Mouse (Mus musculus): Measurements from ENCODE around the gene Cct7. TPM values are rescaled to one million over a fixed set of nuclear protein-coding genes. Genes with fewer than 3 reads are reported as not detected.

The Cct7 gene
- polyA plus RNA-seq (2015; fragmentation: Nextera tagmentation; extraction: Ambion mirVana) = 543 and 552 TPM in 2 replicates

DNA sequence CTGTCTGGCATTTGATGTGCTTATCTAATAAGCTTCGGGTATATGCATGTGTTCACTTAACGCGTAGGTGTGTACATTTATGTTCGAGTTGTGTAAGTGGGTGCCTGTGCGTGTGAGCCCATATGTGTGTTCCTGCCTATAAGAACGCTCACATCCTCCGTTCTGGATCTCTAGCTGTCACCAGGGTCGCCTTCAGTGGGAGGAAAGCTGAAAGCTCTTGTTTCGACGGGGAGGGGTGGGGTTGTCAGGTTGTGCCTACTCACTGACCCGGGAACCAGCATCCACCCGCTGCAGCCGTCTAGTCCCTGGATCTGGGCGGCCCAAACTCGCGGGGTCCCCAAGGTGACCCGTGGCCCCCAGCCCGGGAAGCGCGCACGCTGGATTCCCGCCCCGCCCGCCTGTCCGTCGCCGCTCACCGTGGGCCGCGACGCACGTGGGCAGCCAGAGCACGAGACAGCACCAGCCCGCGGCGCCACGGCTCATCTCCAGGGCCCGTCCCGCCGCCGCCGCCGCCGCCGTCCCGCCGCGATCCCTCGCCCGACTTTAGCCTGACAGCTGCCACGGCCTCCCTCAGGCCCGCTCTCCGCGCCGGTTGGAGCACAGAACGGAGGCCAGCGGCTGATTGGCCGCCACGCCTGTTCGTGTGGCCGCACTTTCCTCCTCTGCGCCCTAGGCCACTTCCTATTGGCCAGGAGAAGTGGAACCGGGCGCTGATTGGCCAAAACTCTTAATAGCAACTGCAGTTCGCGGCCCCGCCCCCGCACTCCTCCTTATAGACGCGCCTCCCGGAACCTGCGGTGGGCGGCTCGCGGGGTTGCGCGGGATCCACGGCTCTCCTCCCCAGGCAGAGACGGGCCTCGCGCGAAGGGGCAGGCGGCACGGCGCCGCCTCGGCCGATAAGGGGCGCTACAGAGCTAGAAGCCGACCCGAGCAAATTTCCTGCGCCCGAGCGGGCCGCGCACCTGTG lies at the start of gene Cct7:
Gene Cct7, plus strand, starts transcription at position 818 of the 967 bp plus-strand sequence.
- ATAC-seq (replicated peaks; ENCODE audit: low FRiP score) = peak; percentile 95
- peak within 1 kb of the TSS; percentile 83 for H3K4me2 ChIP-seq
- H3K4me3 ChIP-seq (replicated peaks) = peak within 1 kb of the TSS; percentile 74
- peak within 1 kb of the TSS; percentile 93 for H3K27ac ChIP-seq
- no peaks in the 10 kb centered on the region for H3K27me3 ChIP-seq
- WGBS = 2% methylated on average over 92 of the region's 96 CpGs
- H3K9me3 ChIP-seq (replicated peaks) = no peaks in the 10 kb centered on the region
- peak within 1 kb of the TSS; percentile 84 for H3K9ac ChIP-seq
- peaks cover 35% of the 10 kb centered on the region for H3K4me1 ChIP-seq
- peaks cover 20% of the 10 kb centered on the region for H3K36me3 ChIP-seq

- H3K4me1 ChIP-seq = 0 out of 2 replicates have a peak, but pooled peaks cover 5% of the 10 kb centered on the region
- H3K36me3 ChIP-seq = no peaks in the 10 kb centered on the region
- no peak overlapping the region for H3K27ac ChIP-seq
- no peak overlapping the region for H3K4me2 ChIP-seq
- H3K4me3 ChIP-seq (replicated peaks) = no peak overlapping the region
- no peaks in the 10 kb centered on the region for H3K9me3 ChIP-seq (replicated peaks)
- H3K9ac ChIP-seq = no peak overlapping the region
- H3K27me3 ChIP-seq = peaks cover 20% of the 10 kb centered on the region
- no peak for ATAC-seq (replicated peaks; ENCODE audit: low FRiP score)
- WGBS = 29% methylated on average over 2 of the region's 2 CpGs
Observed at GRCm38 (mm10) chr6:85402613-85403012, 48.7 kb upstream of the Cct7 start.

DNA sequence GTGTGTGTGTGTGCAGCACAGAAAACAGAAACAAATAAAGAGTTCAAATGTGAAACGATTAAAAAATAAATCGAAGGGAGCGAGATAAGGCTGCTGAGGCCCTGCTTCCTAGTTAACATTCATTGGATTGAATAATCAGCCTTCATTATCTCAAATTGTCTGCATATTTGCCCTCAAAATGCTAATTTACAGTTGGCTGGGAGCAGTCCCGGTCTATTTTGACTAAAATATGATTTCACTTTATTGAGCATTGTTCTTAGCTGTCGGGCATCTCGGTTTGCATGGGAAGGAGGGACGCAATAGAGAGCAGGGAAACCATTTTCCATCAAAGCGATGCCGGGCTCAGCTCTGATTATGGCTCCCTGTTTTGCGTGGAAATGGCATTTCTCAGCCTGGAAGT lies 48.3 kb upstream of the Cct7 start:
- Histone ChIP-seq H3K4me2 (no peak overlapping the region), H3K9me3 (replicated peaks) (no peaks in the 10 kb centered on the region), H3K4me3 (replicated peaks) (no peak overlapping the region), H3K27me3 (peaks cover 25% of the 10 kb centered on the region), H3K27ac (no peak overlapping the region), H3K4me1 (0 out of 2 replicates have a peak, but pooled peaks cover 5% of the 10 kb centered on the region), H3K9ac (no peak overlapping the region), H3K36me3 (no peaks in the 10 kb centered on the region)
- WGBS = 78% methylated on average over 10 of the region's 10 CpGs
- no peak for ATAC-seq (replicated peaks; ENCODE audit: low FRiP score)

GRCm38 (mm10) chr6:85409003-85409402 lies 42.3 kb upstream of the Cct7 start:
- Histone ChIP-seq H3K9me3 (replicated peaks) (no peaks in the 10 kb centered on the region), H3K27ac (no peak overlapping the region), H3K36me3 (no peaks in the 10 kb centered on the region), H3K9ac (peak overlapping the region; percentile 38; the same call in 1 of the 2 replicates), H3K4me3 (replicated peaks) (peak overlapping the region; percentile 32), H3K4me2 (peak overlapping the region; percentile 50), H3K27me3 (peaks cover 51% of the 10 kb centered on the region), H3K4me1 (peaks cover 8% of the 10 kb centered on the region)
- ATAC-seq (replicated peaks; ENCODE audit: low FRiP score) = no peak
- WGBS = 2% methylated on average over 31 of the region's 31 CpGs

DNA sequence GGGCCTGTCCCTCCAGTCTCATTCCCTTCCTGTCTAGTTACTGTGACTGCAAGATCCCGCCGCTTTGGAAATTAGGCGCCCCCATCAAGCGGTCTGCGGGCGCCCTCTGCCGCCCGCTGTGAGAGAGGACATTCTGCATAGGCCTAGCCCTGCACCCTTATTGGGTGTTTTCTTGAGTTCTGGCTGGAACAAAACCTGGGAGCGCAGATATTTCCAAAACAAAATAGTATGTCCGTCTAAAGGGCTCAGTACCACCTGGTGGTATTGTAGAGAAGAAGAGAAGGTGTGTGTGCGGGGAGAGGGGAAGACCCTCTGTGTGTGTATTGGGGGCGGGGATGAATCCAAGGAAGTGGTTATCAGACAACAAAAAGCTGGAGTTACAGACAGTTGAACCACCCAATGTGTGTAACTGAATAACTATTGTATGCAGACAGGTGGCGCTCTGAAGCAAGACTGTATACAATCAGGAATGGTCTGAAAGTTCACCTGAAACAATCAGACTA lies 40.5 kb upstream of the Cct7 start:
- WGBS = 11% methylated on average over 13 of the region's 13 CpGs
- no peaks in the 10 kb centered on the region for H3K9me3 ChIP-seq (replicated peaks)
- ATAC-seq (replicated peaks; ENCODE audit: low FRiP score) = peak; percentile 87
- H3K4me1 ChIP-seq = peaks cover 8% of the 10 kb centered on the region
- no peak overlapping the region for H3K9ac ChIP-seq
- peaks cover 53% of the 10 kb centered on the region for H3K27me3 ChIP-seq
- H3K4me3 ChIP-seq (replicated peaks) = peak overlapping the region; percentile 19; the same call in 1 of the 2 replicates
- no peak overlapping the region for H3K27ac ChIP-seq
- H3K36me3 ChIP-seq = no peaks in the 10 kb centered on the region
- H3K4me2 ChIP-seq = peak overlapping the region; percentile 40; the same call in 1 of the 2 replicates

GRCm38 (mm10) chr6:85415829-85416228 lies 35.5 kb upstream of the Cct7 start:
- Histone ChIP-seq H3K27me3 (0 out of 2 replicates have a peak, but pooled peaks cover 6% of the 10 kb centered on the region), H3K9me3 (replicated peaks) (no peaks in the 10 kb centered on the region), H3K27ac (no peak overlapping the region), H3K36me3 (no peaks in the 10 kb centered on the region), H3K4me3 (replicated peaks) (no peak overlapping the region), H3K9ac (no peak overlapping the region), H3K4me2 (no peak overlapping the region), H3K4me1 (no peaks in the 10 kb centered on the region)
- 56% methylated on average over 3 of the region's 3 CpGs for WGBS
- ATAC-seq (replicated peaks; ENCODE audit: low FRiP score) = no peak

DNA sequence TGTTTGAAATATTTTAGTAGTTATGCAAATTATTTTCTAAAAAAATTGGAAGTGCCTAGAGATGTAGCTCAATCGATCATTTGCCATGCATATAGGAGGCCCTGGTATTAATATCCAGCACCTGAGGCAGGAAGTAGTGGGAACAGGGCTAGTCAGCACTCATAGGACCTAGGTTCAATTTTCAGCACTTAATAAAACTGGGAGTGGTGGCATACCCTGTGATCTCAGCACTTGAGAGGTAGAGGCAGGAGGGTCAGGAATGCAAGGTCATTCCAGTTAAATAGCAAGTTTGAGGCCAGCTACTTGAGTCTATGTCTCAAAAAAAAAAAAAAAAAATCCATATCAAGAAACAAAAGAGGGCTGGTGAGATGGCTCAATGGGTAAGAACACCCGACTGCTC lies 32.2 kb upstream of the Cct7 start:
- Histone ChIP-seq H3K9me3 (replicated peaks) (no peaks in the 10 kb centered on the region), H3K36me3 (no peaks in the 10 kb centered on the region), H3K9ac (no peak overlapping the region), H3K4me3 (replicated peaks) (no peak overlapping the region), H3K27ac (no peak overlapping the region), H3K4me1 (peaks cover 7% of the 10 kb centered on the region; the same call in 1 of the 2 replicates), H3K27me3 (peaks cover 20% of the 10 kb centered on the region), H3K4me2 (no peak overlapping the region)
- WGBS = 83% methylated on average over 2 of the region's 2 CpGs
- ATAC-seq (replicated peaks; ENCODE audit: low FRiP score) = no peak

DNA sequence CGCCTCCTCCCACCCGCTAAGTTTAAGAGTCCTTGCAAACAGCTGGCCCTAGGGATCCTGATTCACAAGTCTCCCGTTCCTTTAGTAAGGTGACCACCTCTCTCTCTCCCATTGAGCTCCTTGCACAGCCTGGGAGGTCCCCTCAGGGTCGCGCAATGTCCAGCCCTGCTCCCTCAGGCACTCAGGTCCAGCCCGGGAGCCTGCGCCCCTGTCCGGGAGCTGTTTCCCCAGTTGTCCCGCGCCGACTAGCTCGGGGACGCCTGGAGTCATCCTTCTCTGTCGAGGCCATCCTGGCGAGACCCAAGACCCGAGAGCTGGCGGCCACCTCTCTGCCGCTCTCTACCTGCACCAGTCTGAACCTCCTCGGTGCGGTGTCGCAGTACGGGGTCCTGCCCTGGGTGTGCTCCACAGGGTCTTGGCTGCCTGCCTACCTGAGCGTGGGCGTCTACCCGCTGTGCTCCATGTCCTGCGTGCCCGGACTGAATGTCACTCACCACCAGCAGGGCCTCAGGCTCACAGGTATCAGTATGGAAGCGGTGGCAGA lies 27.4 kb upstream of the Cct7 start, which contains the start of gene Noto:
Gene Noto, plus strand, starts transcription at position 51 of the 544 bp plus-strand sequence.
- 0 out of 2 replicates have a peak within 1 kb of the TSS, but pooled peaks have one; percentile 6 for H3K4me3 ChIP-seq (replicated peaks)
- no peaks in the 10 kb centered on the region for H3K36me3 ChIP-seq
- peak within 1 kb of the TSS; percentile 51 for H3K4me2 ChIP-seq
- H3K27ac ChIP-seq = no peak within 1 kb of the TSS
- H3K4me1 ChIP-seq = peaks cover 7% of the 10 kb centered on the region; the same call in 1 of the 2 replicates
- ATAC-seq (replicated peaks; ENCODE audit: low FRiP score) = 0 out of 2 replicates have a peak, but pooled peaks have one; percentile 36
- no peaks in the 10 kb centered on the region for H3K9me3 ChIP-seq (replicated peaks)
- WGBS = 12% methylated on average over 28 of the region's 28 CpGs
- H3K9ac ChIP-seq = 0 out of 2 replicates have a peak within 1 kb of the TSS, but pooled peaks have one; percentile 6
- peaks cover 30% of the 10 kb centered on the region for H3K27me3 ChIP-seq

- Histone ChIP-seq H3K9me3 (replicated peaks) (no peaks in the 10 kb centered on the region), H3K27me3 (peaks cover 5% of the 10 kb centered on the region), H3K27ac (no peak overlapping the region), H3K4me2 (peak overlapping the region; percentile 76), H3K4me3 (replicated peaks) (peak overlapping the region; percentile 92), H3K36me3 (no peaks in the 10 kb centered on the region), H3K9ac (peak overlapping the region; percentile 86), H3K4me1 (peaks cover 16% of the 10 kb centered on the region)
- 40% methylated on average over 8 of the region's 8 CpGs for WGBS
- no peak; the same call in none of the 2 replicates for ATAC-seq (replicated peaks; ENCODE audit: low FRiP score)
Observed at GRCm38 (mm10) chr6:85431274-85431841, 20.0 kb upstream of the Cct7 start.

GRCm38 (mm10) chr6:85431842-85432431 lies 19.4 kb upstream of the Cct7 start, which contains the start of gene Smyd5:
TSS of gene Smyd5 (plus strand) at chr6:85431989.
- peak within 1 kb of the TSS; percentile 76 for H3K4me2 ChIP-seq
- peaks cover 16% of the 10 kb centered on the region for H3K4me1 ChIP-seq
- H3K27me3 ChIP-seq = peaks cover 5% of the 10 kb centered on the region
- H3K36me3 ChIP-seq = no peaks in the 10 kb centered on the region
- no peaks in the 10 kb centered on the region for H3K9me3 ChIP-seq (replicated peaks)
- H3K4me3 ChIP-seq (replicated peaks) = peak within 1 kb of the TSS; percentile 92
- ATAC-seq (replicated peaks; ENCODE audit: low FRiP score) = peak; percentile 87
- WGBS = under 1% methylated on average over 39 of the region's 39 CpGs
- H3K27ac ChIP-seq = no peak within 1 kb of the TSS
- H3K9ac ChIP-seq = peak within 1 kb of the TSS; percentile 86

GRCm38 (mm10) chr6:85433865-85434264 lies 17.4 kb upstream of the Cct7 start:
- WGBS = 69% methylated on average over 5 of the region's 5 CpGs

More at GRCm38 (mm10) chr6:85433865-85434264, 17.4 kb upstream of the Cct7 start:
- Histone ChIP-seq H3K27me3 (no peaks in the 10 kb centered on the region), H3K4me3 (replicated peaks) (no peak overlapping the region), H3K4me2 (no peak overlapping the region), H3K4me1 (peaks cover 16% of the 10 kb centered on the region), H3K27ac (no peak overlapping the region), H3K9ac (no peak overlapping the region), H3K36me3 (peaks cover 9% of the 10 kb centered on the region), H3K9me3 (replicated peaks) (no peaks in the 10 kb centered on the region)
- ATAC-seq (replicated peaks; ENCODE audit: low FRiP score) = no peak
